Mouse (Mus musculus) CD4-positive, CD25-positive, alpha-beta regulatory T cell, adult 4 months (primary cell): ENCODE data around the gene Lpcat3. TPM values are rescaled to one million over a fixed set of nuclear protein-coding genes. Genes with fewer than 3 reads are reported as not detected.

Experiments used
- ATAC-seq: one replicate; pipeline ENCODE4 v1.8.0; 2017
- polyA plus RNA-seq, 2 experiments: library from polyadenylated mRNA; unstranded; fragments of 100-300 nt; shearing (Covaris generic); gene quantifications; one replicate each; pipeline ENCODE4 v1.2.1; 2017

Lpcat3 gene
- polyA plus RNA-seq, 2 experiments from 2014 or later, result 33.5 to 35.0 TPM

GRCm38 (mm10) chr6:124706061-124706627, 43.3 kb downstream of the Lpcat3 start:
- no peak for ATAC-seq

- ATAC-seq, result no peak
Measured at GRCm38 (mm10) chr6:124708289-124708889, 45.6 kb downstream of the Lpcat3 start.

GRCm38 (mm10) chr6:124711824-124712782, 49.3 kb downstream of the Lpcat3 start, which contains the start of the genes Emg1 and Phb2:
Gene Emg1, minus strand, starts transcription at chr6:124712178.
Gene Phb2, plus strand, starts transcription at chr6:124712336.
- ATAC-seq, result peak; percentile 97

- ATAC-seq, result no peak
Measured at GRCm38 (mm10) chr6:124712918-124713317, 50.1 kb downstream of the Lpcat3 start.

- ATAC-seq, result no peak
Measured at GRCm38 (mm10) chr6:124716864-124717490, 54.1 kb downstream of the Lpcat3 start.

GRCm38 (mm10) chr6:124717968-124718367, 55.1 kb downstream of the Lpcat3 start:
- no peak for ATAC-seq

- no peak for ATAC-seq
Measured at GRCm38 (mm10) chr6:124718703-124719102, 55.9 kb downstream of the Lpcat3 start.

GRCm38 (mm10) chr6:124719354-124719978, 56.6 kb downstream of the Lpcat3 start:
- no peak for ATAC-seq

GRCm38 (mm10) chr6:124720904-124721303, 58.1 kb downstream of the Lpcat3 start:
- ATAC-seq, result peak; percentile 15

- peak; percentile 34 for ATAC-seq
Measured at GRCm38 (mm10) chr6:124722876-124723473, 60.1 kb downstream of the Lpcat3 start.

- peak; percentile 81 for ATAC-seq
Measured at GRCm38 (mm10) chr6:124723541-124723940, 60.7 kb downstream of the Lpcat3 start.

GRCm38 (mm10) chr6:124724472-124724871, 61.6 kb downstream of the Lpcat3 start:
- ATAC-seq, result no peak

GRCm38 (mm10) chr6:124728621-124729020, 65.8 kb downstream of the Lpcat3 start:
- no peak for ATAC-seq

- ATAC-seq, result peak; percentile 56
Measured at GRCm38 (mm10) chr6:124729850-124730705, 67.3 kb downstream of the Lpcat3 start.

- no peak for ATAC-seq
Measured at GRCm38 (mm10) chr6:124731038-124731437, 68.2 kb downstream of the Lpcat3 start.

- peak; percentile 86 for ATAC-seq
Measured at GRCm38 (mm10) chr6:124732476-124733370, 69.9 kb downstream of the Lpcat3 start.

- ATAC-seq, result no peak
Measured at GRCm38 (mm10) chr6:124734417-124734816, 71.6 kb downstream of the Lpcat3 start.

- ATAC-seq, result no peak
Measured at GRCm38 (mm10) chr6:124737040-124737439, 74.2 kb downstream of the Lpcat3 start.

- ATAC-seq, result peak; percentile 7
Measured at GRCm38 (mm10) chr6:124738511-124739023, 75.7 kb downstream of the Lpcat3 start, which contains the start of gene Ptpn6. Gene Ptpn6, minus strand, starts transcription at chr6:124738714.
